Mouse (Mus musculus): ENCODE measurements around the gene Pip4p1. TPM values are rescaled to one million over a fixed set of nuclear protein-coding genes. Genes with fewer than 3 reads are reported as not detected.

Pip4p1 gene
- 22.8 and 28.6 TPM in 2 replicates for polyA plus RNA-seq (2012; rRNA removed)

DNA sequence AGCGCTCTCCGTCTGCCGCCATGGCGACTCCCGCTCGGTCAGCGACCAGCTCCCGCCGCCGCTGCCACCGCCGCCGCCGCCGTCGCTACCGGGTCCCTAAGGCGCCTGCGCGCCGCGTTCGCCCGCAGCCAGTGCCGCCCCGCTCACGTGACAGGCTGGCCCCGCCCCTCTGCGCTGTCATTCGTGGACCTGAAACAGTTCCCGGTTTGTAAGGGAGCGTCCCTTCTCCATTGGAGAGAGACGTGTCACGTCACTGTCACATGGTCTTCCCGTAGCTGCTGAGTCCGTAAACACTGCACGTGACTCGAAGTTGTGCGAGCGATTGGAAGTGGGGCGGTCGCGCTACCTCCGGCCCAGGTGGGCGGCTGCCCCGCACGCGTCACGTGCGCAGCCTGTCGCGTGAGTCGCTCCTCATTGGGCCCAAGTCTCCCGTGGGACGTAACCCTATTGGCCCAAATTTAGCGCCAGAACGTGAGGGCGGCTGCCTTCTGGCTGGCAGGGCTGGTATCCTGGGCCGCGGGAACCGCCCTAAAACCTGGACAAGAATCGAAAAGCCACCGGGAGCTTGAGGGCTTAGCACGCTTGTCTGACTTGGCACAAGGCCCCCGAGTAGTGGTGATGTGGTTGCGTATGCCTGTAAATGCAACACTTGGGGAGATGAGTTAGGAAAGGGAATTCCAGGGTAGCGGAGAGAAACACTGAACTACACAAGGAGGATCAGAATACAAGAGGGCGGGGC, at the start of gene Pip4p1, which contains the start of gene Pnp:
Pip4p1 (minus strand) TSS at position 103 of the 739 bp plus-strand sequence.
Pnp (plus strand) TSS at position 329 of the 739 bp plus-strand sequence.

DNA sequence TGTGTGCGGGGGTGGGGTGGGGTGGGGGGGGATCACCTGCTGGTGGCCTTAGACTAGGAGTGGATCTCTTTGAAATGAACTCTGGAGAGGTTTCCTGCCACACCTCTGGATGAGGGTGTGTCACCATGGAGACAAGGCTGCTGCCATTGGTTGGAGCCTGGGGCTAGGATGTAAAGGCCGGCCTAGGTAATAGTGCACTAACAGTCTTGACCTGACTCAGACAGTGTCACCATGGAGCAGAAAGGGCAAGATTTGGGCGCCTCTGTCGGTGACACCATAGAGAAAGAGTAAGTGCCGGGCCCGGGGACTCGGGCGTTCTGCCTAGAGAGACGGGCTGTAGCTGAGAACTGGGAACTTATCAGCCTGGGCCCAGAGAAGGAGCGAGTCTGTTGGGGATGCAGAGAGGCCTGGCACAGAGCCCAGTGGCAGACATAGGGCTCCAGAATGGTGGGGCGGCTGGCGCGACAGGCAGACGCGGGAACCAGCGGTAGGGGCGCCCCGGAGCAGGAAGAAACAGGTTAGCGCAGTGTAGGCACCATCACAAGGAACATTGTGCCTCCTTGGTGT, 25.4 kb upstream of the Pip4p1 start, which contains the start of gene Pnp2:
Pnp2 (plus strand) TSS at position 51 of the 567 bp plus-strand sequence.

DNA sequence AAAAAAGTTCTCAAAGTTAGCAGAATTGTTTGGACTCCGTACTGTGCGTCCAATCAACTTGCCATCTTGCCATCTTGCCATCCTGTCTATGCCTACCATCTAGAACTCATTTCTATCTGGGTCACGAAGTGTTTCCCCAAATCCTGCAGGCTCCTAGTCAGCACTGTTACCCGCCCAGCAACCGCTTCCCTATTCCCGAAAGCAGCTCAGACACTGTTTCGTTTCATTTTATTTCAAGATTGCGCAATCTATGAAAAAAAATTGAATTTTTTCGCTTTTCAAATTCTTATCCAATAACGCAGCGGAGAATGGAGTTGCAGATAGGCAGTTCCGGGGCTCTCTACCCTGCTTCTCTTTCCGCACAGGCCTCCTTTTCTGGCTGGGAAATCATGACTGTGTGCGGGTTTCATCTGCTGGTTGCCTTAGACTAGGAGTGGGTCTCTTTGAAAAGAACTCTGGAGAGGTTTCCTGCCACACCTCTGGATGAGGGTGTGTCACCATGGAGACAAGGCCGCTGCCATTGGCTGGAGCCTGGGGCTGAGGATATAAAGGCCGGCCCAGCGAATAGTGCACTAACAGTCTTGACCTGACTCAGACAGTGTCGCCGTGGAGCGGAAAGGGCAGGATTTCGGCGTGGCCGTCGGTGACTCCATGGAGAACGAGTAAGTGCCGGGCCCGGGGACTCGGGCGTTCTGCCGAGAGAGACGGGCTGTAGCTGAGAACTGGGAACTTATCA, 13.4 kb upstream of the Pip4p1 start, which contains the start of gene Gm49342:
Gm49342 (plus strand) TSS at position 586 of the 736 bp plus-strand sequence.

GRCm38 (mm10) chr14:50924281-50925064, 6.2 kb downstream of the Pip4p1 start, which contains the start of the genes Osgep and Apex1:
TSS of gene Osgep (minus strand) at chr14:50924893.
TSS of gene Apex1 (plus strand) at chr14:50924968.

DNA sequence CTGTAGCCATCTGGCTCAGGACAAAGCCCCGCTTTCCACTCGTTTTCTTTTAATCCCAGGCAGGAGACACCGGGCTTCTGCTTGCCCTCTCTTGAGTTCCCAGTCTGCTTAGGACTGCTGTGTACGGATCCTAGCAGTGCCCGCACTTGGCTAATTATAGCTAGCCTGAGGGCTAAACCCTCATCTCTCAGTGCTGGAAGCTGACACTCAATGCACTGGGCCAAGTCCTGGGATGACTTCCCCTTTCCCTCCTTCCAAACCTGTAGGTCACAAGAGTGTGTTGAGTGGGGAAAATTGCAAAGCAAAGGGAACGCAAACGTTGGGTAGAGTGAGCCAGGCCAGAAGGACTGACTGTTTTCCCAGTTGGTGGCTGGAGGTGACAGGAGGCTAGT, 33.3 kb downstream of the Pip4p1 start, which contains the start of gene Klhl33:
Klhl33 (minus strand) TSS at position 134 of the 392 bp plus-strand sequence.

Other genes with a start within 250 kb of the Pip4p1 start
- gene Olfr747, start 237.7 kb downstream of the Pip4p1 start, polyA plus RNA-seq (2012; rRNA removed) = not detected in 2 replicates
- gene Olfr748, start 223.5 kb downstream of the Pip4p1 start, polyA plus RNA-seq (2012; rRNA removed) = not detected in 2 replicates
- not detected in 2 replicates for gene Olfr749, start 185.8 kb downstream of the Pip4p1 start, polyA plus RNA-seq (2012; rRNA removed)
- gene Ttc5, start 145.3 kb downstream of the Pip4p1 start, polyA plus RNA-seq (2012; rRNA removed) = 11.2 and 12.6 TPM in 2 replicates
- gene Ccnb1ip1, start 123.1 kb downstream of the Pip4p1 start, polyA plus RNA-seq (2012; rRNA removed) = not detected in 2 replicates
- 37.8 and 40.4 TPM in 2 replicates for gene Parp2, start 123.0 kb downstream of the Pip4p1 start, polyA plus RNA-seq (2012; rRNA removed)
- gene Tep1, start 60.3 kb downstream of the Pip4p1 start, polyA plus RNA-seq (2012; rRNA removed) = 2.2 and 3.4 TPM in 2 replicates
- 0.16 and 0.18 TPM in 2 replicates for gene Klhl33, start 33.3 kb downstream of the Pip4p1 start, polyA plus RNA-seq (2012; rRNA removed)
- gene Osgep, start 6.0 kb downstream of the Pip4p1 start, polyA plus RNA-seq (2012; rRNA removed) = 36.9 and 37.6 TPM in 2 replicates
- 52.4 and 58.5 TPM in 2 replicates for gene Apex1, start 5.9 kb downstream of the Pip4p1 start, polyA plus RNA-seq (2012; rRNA removed)
- gene Pnp, start 226 bp upstream of the Pip4p1 start, polyA plus RNA-seq (2012; rRNA removed) = 75.3 and 96.8 TPM in 2 replicates
- 58.6 and 74.1 TPM in 2 replicates for gene Gm49342, start 13.7 kb upstream of the Pip4p1 start, polyA plus RNA-seq (2012; rRNA removed)
- gene Pnp2, start 25.1 kb upstream of the Pip4p1 start, polyA plus RNA-seq (2012; rRNA removed) = 9.7 and 10.4 TPM in 2 replicates
- gene Rnase10, start 76.9 kb upstream of the Pip4p1 start, polyA plus RNA-seq (2012; rRNA removed) = 0.02 TPM in 1 of 2 replicates, not detected in the other
- gene Rnase9, start 111.0 kb upstream of the Pip4p1 start, polyA plus RNA-seq (2012; rRNA removed) = not detected in 2 replicates
- not detected in 2 replicates for gene Rnase11, start 119.3 kb upstream of the Pip4p1 start, polyA plus RNA-seq (2012; rRNA removed)
- 0.86 and 0.90 TPM in 2 replicates for gene Rnase12, start 126.8 kb upstream of the Pip4p1 start, polyA plus RNA-seq (2012; rRNA removed)
- not detected in 2 replicates for gene Olfr750, start 143.6 kb upstream of the Pip4p1 start, polyA plus RNA-seq (2012; rRNA removed)
- 10.7 and 13.3 TPM in 2 replicates for gene Rnase4, start 160.2 kb upstream of the Pip4p1 start, polyA plus RNA-seq (2012; rRNA removed)
- 3.7 and 3.9 TPM in 2 replicates for gene Ang, start 160.3 kb upstream of the Pip4p1 start, polyA plus RNA-seq (2012; rRNA removed)
- not detected in 2 replicates for gene Eddm3b, start 183.6 kb upstream of the Pip4p1 start, polyA plus RNA-seq (2012; rRNA removed)
- gene Rnase6, start 193.1 kb upstream of the Pip4p1 start, polyA plus RNA-seq (2012; rRNA removed) = 1.9 and 2.8 TPM in 2 replicates
- 0.03 and 0.05 TPM in 2 replicates for gene Rnase1, start 215.9 kb upstream of the Pip4p1 start, polyA plus RNA-seq (2012; rRNA removed)
- gene Rnase2b, start 231.4 kb upstream of the Pip4p1 start, polyA plus RNA-seq (2012; rRNA removed) = not detected in 2 replicates